ENCODE assay signal across 12 mouse cellular contexts in genomic region chr14:47808097-47808910, GRCm38 (mm10).
A peak's percentile ranks its signal among the peaks of the same experiment; 100 is the strongest.
DNase-seq lines count a peak whose midpoint lies in the region; ATAC-seq and TF ChIP-seq lines count a peak whose summit lies in the region.
"Had no signal": no experiment of that assay in that cellular context is flagged by ENCODE, and none has a peak within 500 bp of the region (broad histone marks: within the 10 kb centered on the region; RNA-seq: fewer than 3 reads in every experiment).

No protein-coding gene starts in this region.

- 60% methylated on average over 10 of the region's 10 CpGs for WGBS in intestine, embryonic 14.5 days
- WGBS in intestine, postnatal 0 days, result 48% methylated on average over 10 of the region's 10 CpGs
- 11% methylated on average over 10 of the region's 10 CpGs for WGBS in hindbrain, embryonic 14.5 days

- no peaks in the 10 kb centered on the region for H3K4me1 ChIP-seq in intestine, embryonic 14.5 days (replicated peaks; ENCODE audit: control insufficient read depth, insufficient read depth, low read length)
- no peaks in the 10 kb centered on the region for H3K4me1 ChIP-seq in intestine, postnatal 0 days (replicated peaks; ENCODE audit: control insufficient read depth, insufficient read depth, low read length)
- peaks cover 21% of the 10 kb centered on the region for H3K4me1 ChIP-seq in hindbrain, embryonic 14.5 days (replicated peaks; ENCODE audit: control insufficient read depth, insufficient read depth, low read length)

- no peak overlapping the region for H3K9ac ChIP-seq in intestine, embryonic 14.5 days (ENCODE audit: low read length)
- H3K9ac ChIP-seq in intestine, postnatal 0 days (ENCODE audit: low read depth, low read length), result no peak overlapping the region
- no peak overlapping the region for H3K9ac ChIP-seq in hindbrain, embryonic 14.5 days

- H3K36me3 ChIP-seq in intestine, embryonic 14.5 days (ENCODE audit: control insufficient read depth, insufficient read depth, low read length), result no peaks in the 10 kb centered on the region
- H3K36me3 ChIP-seq in intestine, postnatal 0 days (ENCODE audit: control insufficient read depth, insufficient read depth), result no peaks in the 10 kb centered on the region
- H3K36me3 ChIP-seq in hindbrain, embryonic 14.5 days (replicated peaks; ENCODE audit: control insufficient read depth, insufficient read depth), result no peaks in the 10 kb centered on the region

- no peak overlapping the region for H3K27ac ChIP-seq in intestine, embryonic 14.5 days (ENCODE audit: low read depth)
- no peak overlapping the region for H3K27ac ChIP-seq in intestine, postnatal 0 days (ENCODE audit: low read depth, low read length)
- H3K27ac ChIP-seq in hindbrain, embryonic 14.5 days, result no peak overlapping the region

- ATAC-seq in intestine, embryonic 14.5 days (replicated peaks; ENCODE audit: low FRiP score, low TSS enrichment, low read depth), result peak; percentile 62; the same call in 1 of the 2 replicates
- no peak for ATAC-seq in intestine, postnatal 0 days
- peak; percentile 54; the same call in 1 of the 2 replicates for ATAC-seq in hindbrain, embryonic 14.5 days (ENCODE audit: low FRiP score)

- no peak overlapping the region for H3K4me3 ChIP-seq in intestine, embryonic 14.5 days (ENCODE audit: low read depth, low read length)
- H3K4me3 ChIP-seq in intestine, postnatal 0 days (ENCODE audit: low read depth, low read length), result no peak overlapping the region
- no peak overlapping the region for H3K4me3 ChIP-seq in hindbrain, embryonic 14.5 days (replicated peaks; ENCODE audit: low read length)
- H3K4me3 ChIP-seq: erythroblast, embryonic 14.5 days had no signal

- no peaks in the 10 kb centered on the region for H3K9me3 ChIP-seq in intestine, embryonic 14.5 days (ENCODE audit: control insufficient read depth, low read length)
- no peaks in the 10 kb centered on the region for H3K9me3 ChIP-seq in intestine, postnatal 0 days (ENCODE audit: control insufficient read depth)
- H3K9me3 ChIP-seq in hindbrain, embryonic 14.5 days (ENCODE audit: control insufficient read depth, low read length), result no peaks in the 10 kb centered on the region

- no peak overlapping the region for H3K4me2 ChIP-seq in intestine, embryonic 14.5 days (ENCODE audit: low read length)
- no peak overlapping the region for H3K4me2 ChIP-seq in intestine, postnatal 0 days (replicated peaks; ENCODE audit: low read depth)
- no peak overlapping the region for H3K4me2 ChIP-seq in hindbrain, embryonic 14.5 days (replicated peaks)

- no peaks in the 10 kb centered on the region for H3K27me3 ChIP-seq in intestine, embryonic 14.5 days (replicated peaks; ENCODE audit: control insufficient read depth, insufficient read depth, low read length)
- no peaks in the 10 kb centered on the region for H3K27me3 ChIP-seq in intestine, postnatal 0 days (replicated peaks; ENCODE audit: control insufficient read depth, insufficient read depth, low read length)
- no peaks in the 10 kb centered on the region for H3K27me3 ChIP-seq in hindbrain, embryonic 14.5 days (ENCODE audit: control insufficient read depth, insufficient read depth, low read length)

- TF ChIP-seq CTCF in intestine, postnatal 0 days (IDR thresholded peaks at IDR 0.05; ENCODE audit: low read depth), result no peak

- DNase-seq in intestine, embryonic 14.5 days (ENCODE audit: low spot score), result no peak
- peak; percentile 64 for DNase-seq in NIH3T3 (ENCODE audit: low read depth)
- DNase-seq in hindbrain, embryonic 14.5 days (ENCODE audit: low spot score), result no peak
- peak; percentile 50 for DNase-seq in retina, embryonic 14.5 days (ENCODE audit: low spot score)
- no peak for DNase-seq in kidney, postnatal 36 days
- no peak for DNase-seq in thymus, postnatal 0 days (ENCODE audit: low spot score)
- DNase-seq in adrenal gland, postnatal 10 days, result no peak
- DNase-seq: adrenal gland, postnatal 14 days; gastrocnemius, postnatal 10 days; kidney, adult 11 months had no signal

Comparison
In these comparisons a context has a peak if more than half of its experiments do, and no peak if none do; other contexts are left out.
1. DNase-seq: peak in NIH3T3 (single experiment) and retina, embryonic 14.5 days (single experiment); none in intestine, embryonic 14.5 days (single experiment), hindbrain, embryonic 14.5 days (single experiment), kidney, postnatal 36 days (0 of 2), thymus, postnatal 0 days (single experiment) and adrenal gland, postnatal 10 days (single experiment).